Mouse (Mus musculus) inflammation-experienced regulatory T-cells, adult 6 months (primary cell): ENCODE results near the gene Armc3. TPM values are rescaled to one million over a fixed set of nuclear protein-coding genes. Genes with fewer than 3 reads are reported as not detected.

Experiments
- ATAC-seq: one replicate; pipeline ENCODE4 v1.8.0; 2017
- polyA plus RNA-seq, 3 experiments: library from polyadenylated mRNA; unstranded; fragments of 100-300 nt; shearing (Covaris generic); gene quantifications; one replicate each; pipeline ENCODE4 v1.2.1; 2017

Armc3 gene
- polyA plus RNA-seq, 3 experiments from 2014 or later: 2.9 to 4.2 (median 4.1) TPM

DNA sequence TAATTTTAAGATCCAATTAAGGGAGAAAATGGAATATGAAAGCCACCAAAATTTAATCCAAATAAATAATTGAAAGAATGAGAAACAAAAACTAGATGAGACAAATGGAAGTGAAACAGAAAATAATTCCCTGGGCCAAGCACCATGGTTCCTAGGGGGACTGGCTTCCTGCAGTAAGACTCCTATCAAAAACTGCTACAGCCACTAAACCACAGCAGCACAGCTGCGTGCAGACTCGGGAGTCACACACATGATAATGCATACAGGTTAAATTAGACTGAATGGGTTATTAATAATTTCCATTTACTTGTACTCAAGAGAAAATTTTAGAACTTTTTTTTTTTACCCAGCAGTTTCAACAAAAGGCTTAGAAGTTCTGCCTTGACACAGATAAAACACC is 154.1 kb downstream of the Armc3 start:
- ATAC-seq: no peak

Other genes starting within 250 kb of the Armc3 start
- gene Pip4k2a, start 201.2 kb upstream of the Armc3 start, polyA plus RNA-seq: 10 to 100 TPM; 16.7 to 23.5 (median 18.4) TPM
- gene 4930426L09Rik, start 201.0 kb upstream of the Armc3 start, polyA plus RNA-seq: under 1 TPM; 0.33 to 0.99 (median 0.41) TPM
- 10 to 100 TPM in 2 of 3 experiments, 1 to 10 TPM in 1; 7.5 to 24.0 (median 21.0) TPM for gene Msrb2, start 172.1 kb downstream of the Armc3 start, polyA plus RNA-seq
- not detected for gene Ptf1a, start 246.4 kb downstream of the Armc3 start, polyA plus RNA-seq